Mouse (Mus musculus) stomach, embryonic 15.5 days (tissue): ENCODE results near the gene Col6a4. TPM values are rescaled to one million over a fixed set of nuclear protein-coding genes. Genes with fewer than 3 reads are reported as not detected.

Experiments used
- ATAC-seq: fragments of 200-750 bp; cut with Nextera tagmentation; 2 replicates; pipeline ENCODE4 v1.8.0; 2017; ENCODE audit warnings: low read depth, moderate number of reproducible peaks, moderate TSS enrichment; ENCODE audit not compliant: insufficient read depth, low FRiP score
- H3K27ac ChIP-seq: fragments of 300-500 bp; sonication (generic); 2 replicates; pipeline ENCODE4 v1.5.1; 2015; ENCODE audit warnings: mild to moderate bottlenecking, inconsistent platforms
- H3K27me3 ChIP-seq: fragments of 300-500 bp; sonication (generic); replicated peaks from 2 replicates; pipeline ENCODE4 v1.6.1; 2015; ENCODE audit warnings: inconsistent platforms
- H3K36me3 ChIP-seq: fragments of 300-500 bp; sonication (generic); 2 replicates; pipeline ENCODE4 v1.6.1; 2015; ENCODE audit warnings: inconsistent platforms
- H3K4me1 ChIP-seq: fragments of 300-500 bp; sonication (generic); 2 replicates; pipeline ENCODE4 v1.6.1; 2015; ENCODE audit warnings: inconsistent platforms
- H3K4me2 ChIP-seq: fragments of 300-500 bp; sonication (generic); 2 replicates; pipeline ENCODE4 v1.6.1; 2015; ENCODE audit warnings: mild to moderate bottlenecking, inconsistent platforms
- H3K4me3 ChIP-seq: fragments of 300-500 bp; sonication (generic); replicated peaks from 2 replicates; pipeline ENCODE4 v1.5.1; 2015; ENCODE audit warnings: inconsistent platforms
- H3K9ac ChIP-seq: fragments of 300-500 bp; sonication (generic); 2 replicates; pipeline ENCODE4 v1.6.1; 2015; ENCODE audit warnings: inconsistent platforms
- H3K9me3 ChIP-seq: fragments of 300-500 bp; sonication (generic); 2 replicates; pipeline ENCODE4 v1.6.1; 2016; ENCODE audit warnings: inconsistent platforms
- WGBS: fragments of 180-500 bp; shearing (Covaris S2); methylation state at CpG from one replicate; pipeline ENCODE4 v1.1.7; 2015; 5-methylcytosine and 5-hydroxymethylcytosine counted together
- polyA plus RNA-seq: library from polyadenylated mRNA; unstranded; fragments of >200 nt; fragmentation: Nextera tagmentation; extraction: Ambion mirVana; gene quantifications from 2 replicates; pipeline ENCODE4 v1.2.1, GENCODE M21; 2015

The Col6a4 gene
- polyA plus RNA-seq, 1 experiment from 2014 or later = 32.4 TPM

- ATAC-seq = no peak
- H3K9me3 ChIP-seq = no peaks in the 10 kb centered on the region
- H3K27me3 ChIP-seq = no peaks in the 10 kb centered on the region
- no peaks in the 10 kb centered on the region for H3K4me1 ChIP-seq
- no peaks in the 10 kb centered on the region for H3K36me3 ChIP-seq
- no peak overlapping the region for H3K4me3 ChIP-seq
- no peak overlapping the region for H3K4me2 ChIP-seq
- 44% methylated on average over 10 of the region's 10 CpGs for WGBS
- no peak overlapping the region for H3K9ac ChIP-seq
- no peak overlapping the region for H3K27ac ChIP-seq
These were observed 111.6 kb downstream of the Col6a4 start for GRCm38 (mm10) chr9:105984931-105985519.

GRCm38 (mm10) chr9:105978479-105978878 is 118.1 kb downstream of the Col6a4 start:
- H3K27ac ChIP-seq = no peak overlapping the region
- no peak overlapping the region for H3K4me3 ChIP-seq
- H3K9me3 ChIP-seq = no peaks in the 10 kb centered on the region
- H3K27me3 ChIP-seq = no peaks in the 10 kb centered on the region
- no peaks in the 10 kb centered on the region for H3K4me1 ChIP-seq
- no peak overlapping the region for H3K4me2 ChIP-seq
- no peak overlapping the region for H3K9ac ChIP-seq
- no peak for ATAC-seq
- no peaks in the 10 kb centered on the region for H3K36me3 ChIP-seq
- 76% methylated on average over 8 of the region's 8 CpGs for WGBS

- Histone ChIP-seq H3K4me3 (no peak overlapping the region), H3K36me3 (no peaks in the 10 kb centered on the region), H3K4me1 (no peaks in the 10 kb centered on the region), H3K27me3 (no peaks in the 10 kb centered on the region), H3K9me3 (no peaks in the 10 kb centered on the region), H3K4me2 (0 out of 2 replicates have a peak overlapping the region, but pooled peaks have one; percentile 19), H3K27ac (no peak overlapping the region), H3K9ac (no peak overlapping the region)
- 22% methylated on average over 13 of the region's 13 CpGs for WGBS
- ATAC-seq = no peak
These were observed 119.7 kb downstream of the Col6a4 start for GRCm38 (mm10) chr9:105976871-105977270.

GRCm38 (mm10) chr9:105976314-105976713 is 120.3 kb downstream of the Col6a4 start:
- Histone ChIP-seq H3K4me2 (no peak overlapping the region), H3K9me3 (no peaks in the 10 kb centered on the region), H3K27me3 (no peaks in the 10 kb centered on the region), H3K27ac (no peak overlapping the region), H3K4me1 (no peaks in the 10 kb centered on the region), H3K36me3 (no peaks in the 10 kb centered on the region), H3K4me3 (no peak overlapping the region), H3K9ac (no peak overlapping the region)
- ATAC-seq = no peak
- 51% methylated on average over 6 of the region's 6 CpGs for WGBS

- ATAC-seq = no peak
- no peak overlapping the region for H3K9ac ChIP-seq
- WGBS = 16% methylated on average over 1 of the region's 1 CpGs
- H3K27me3 ChIP-seq = no peaks in the 10 kb centered on the region
- H3K4me2 ChIP-seq = no peak overlapping the region
- H3K9me3 ChIP-seq = no peaks in the 10 kb centered on the region
- peaks cover 4% of the 10 kb centered on the region; the same call in 1 of the 2 replicates for H3K4me1 ChIP-seq
- H3K36me3 ChIP-seq = no peaks in the 10 kb centered on the region
- no peak overlapping the region for H3K27ac ChIP-seq
- H3K4me3 ChIP-seq = no peak overlapping the region
These were observed 122.8 kb downstream of the Col6a4 start for GRCm38 (mm10) chr9:105973736-105974135.

GRCm38 (mm10) chr9:105972031-105972430 is 124.6 kb downstream of the Col6a4 start:
- 92% methylated on average over 3 of the region's 3 CpGs for WGBS

GRCm38 (mm10) chr9:105971351-105971894 is 125.2 kb downstream of the Col6a4 start:
- no peaks in the 10 kb centered on the region for H3K27me3 ChIP-seq
- H3K4me3 ChIP-seq = no peak overlapping the region
- H3K4me1 ChIP-seq = peaks cover 4% of the 10 kb centered on the region; the same call in 1 of the 2 replicates
- peak overlapping the region; percentile 66; the same call in 1 of the 2 replicates for H3K27ac ChIP-seq
- ATAC-seq = no peak
- no peaks in the 10 kb centered on the region for H3K9me3 ChIP-seq
- no peaks in the 10 kb centered on the region for H3K36me3 ChIP-seq
- no peak overlapping the region for H3K4me2 ChIP-seq
- 79% methylated on average over 14 of the region's 14 CpGs for WGBS
- H3K9ac ChIP-seq = no peak overlapping the region

More at GRCm38 (mm10) chr9:105972031-105972430, 124.6 kb downstream of the Col6a4 start:
- no peak overlapping the region for H3K4me2 ChIP-seq
- no peaks in the 10 kb centered on the region for H3K27me3 ChIP-seq
- H3K9ac ChIP-seq = no peak overlapping the region
- no peaks in the 10 kb centered on the region for H3K9me3 ChIP-seq
- peaks cover 4% of the 10 kb centered on the region; the same call in 1 of the 2 replicates for H3K4me1 ChIP-seq
- H3K4me3 ChIP-seq = no peak overlapping the region
- H3K27ac ChIP-seq = 0 out of 2 replicates have a peak overlapping the region, but pooled peaks have one; percentile 31
- no peak for ATAC-seq
- no peaks in the 10 kb centered on the region for H3K36me3 ChIP-seq

- no peak overlapping the region for H3K4me2 ChIP-seq
- H3K4me1 ChIP-seq = peaks cover 4% of the 10 kb centered on the region; the same call in 1 of the 2 replicates
- no peak for ATAC-seq
- H3K4me3 ChIP-seq = no peak overlapping the region
- 79% methylated on average over 5 of the region's 5 CpGs for WGBS
- H3K27me3 ChIP-seq = no peaks in the 10 kb centered on the region
- H3K27ac ChIP-seq = peak overlapping the region; percentile 66; the same call in 1 of the 2 replicates
- H3K36me3 ChIP-seq = no peaks in the 10 kb centered on the region
- no peaks in the 10 kb centered on the region for H3K9me3 ChIP-seq
- H3K9ac ChIP-seq = no peak overlapping the region
These were observed 125.7 kb downstream of the Col6a4 start for GRCm38 (mm10) chr9:105970901-105971300.

GRCm38 (mm10) chr9:105967976-105968375 is 128.6 kb downstream of the Col6a4 start:
- Histone ChIP-seq H3K4me1 (peaks cover 4% of the 10 kb centered on the region; the same call in 1 of the 2 replicates), H3K27ac (no peak overlapping the region), H3K36me3 (no peaks in the 10 kb centered on the region), H3K9me3 (no peaks in the 10 kb centered on the region), H3K4me2 (no peak overlapping the region), H3K4me3 (no peak overlapping the region), H3K9ac (no peak overlapping the region), H3K27me3 (no peaks in the 10 kb centered on the region)
- 82% methylated on average over 5 of the region's 5 CpGs for WGBS
- no peak for ATAC-seq

- H3K4me2 ChIP-seq = peak within 1 kb of the TSS; percentile 29
- no peak within 1 kb of the TSS for H3K9ac ChIP-seq
- H3K4me1 ChIP-seq = peaks cover 8% of the 10 kb centered on the region; the same call in 1 of the 2 replicates
- no peaks in the 10 kb centered on the region for H3K36me3 ChIP-seq
- no peaks in the 10 kb centered on the region for H3K9me3 ChIP-seq
- ATAC-seq = peak; percentile 60; the same call in 1 of the 2 replicates
- no peaks in the 10 kb centered on the region for H3K27me3 ChIP-seq
- H3K27ac ChIP-seq = no peak within 1 kb of the TSS
- 16% methylated on average over 13 of the region's 13 CpGs for WGBS
- H3K4me3 ChIP-seq = no peak within 1 kb of the TSS
These were observed 136.1 kb downstream of the Col6a4 start, which contains the start of gene Col6a5 for GRCm38 (mm10) chr9:105960533-105960932. Col6a5 (minus strand) TSS chr9:105960643.

- H3K27me3 ChIP-seq = no peaks in the 10 kb centered on the region
- H3K9me3 ChIP-seq = no peaks in the 10 kb centered on the region
- ATAC-seq = no peak
- no peaks in the 10 kb centered on the region for H3K36me3 ChIP-seq
- H3K27ac ChIP-seq = no peak overlapping the region
- H3K9ac ChIP-seq = no peak overlapping the region
- H3K4me3 ChIP-seq = no peak overlapping the region
- peaks cover 8% of the 10 kb centered on the region; the same call in 1 of the 2 replicates for H3K4me1 ChIP-seq
- WGBS = 45% methylated on average over 1 of the region's 1 CpGs
- no peak overlapping the region for H3K4me2 ChIP-seq
These were observed 137.5 kb downstream of the Col6a4 start for GRCm38 (mm10) chr9:105959116-105959515.

- no peak overlapping the region for H3K9ac ChIP-seq
- no peaks in the 10 kb centered on the region for H3K4me1 ChIP-seq
- no peaks in the 10 kb centered on the region for H3K9me3 ChIP-seq
- H3K4me2 ChIP-seq = no peak overlapping the region
- no peaks in the 10 kb centered on the region for H3K36me3 ChIP-seq
- no peak overlapping the region for H3K4me3 ChIP-seq
- 93% methylated on average over 1 of the region's 1 CpGs for WGBS
- no peak for ATAC-seq
- no peak overlapping the region for H3K27ac ChIP-seq
- H3K27me3 ChIP-seq = no peaks in the 10 kb centered on the region
These were observed 146.8 kb downstream of the Col6a4 start for GRCm38 (mm10) chr9:105949755-105950154.
